Mouse (Mus musculus): ENCODE measurements around the gene Trmt5. TPM values are rescaled to one million over a fixed set of nuclear protein-coding genes. Genes with fewer than 3 reads are reported as not detected.

Trmt5 gene
- 0.71 and 1.1 TPM in 2 replicates for polyA plus RNA-seq (2012; rRNA removed; ENCODE audit: low replicate concordance)

DNA sequence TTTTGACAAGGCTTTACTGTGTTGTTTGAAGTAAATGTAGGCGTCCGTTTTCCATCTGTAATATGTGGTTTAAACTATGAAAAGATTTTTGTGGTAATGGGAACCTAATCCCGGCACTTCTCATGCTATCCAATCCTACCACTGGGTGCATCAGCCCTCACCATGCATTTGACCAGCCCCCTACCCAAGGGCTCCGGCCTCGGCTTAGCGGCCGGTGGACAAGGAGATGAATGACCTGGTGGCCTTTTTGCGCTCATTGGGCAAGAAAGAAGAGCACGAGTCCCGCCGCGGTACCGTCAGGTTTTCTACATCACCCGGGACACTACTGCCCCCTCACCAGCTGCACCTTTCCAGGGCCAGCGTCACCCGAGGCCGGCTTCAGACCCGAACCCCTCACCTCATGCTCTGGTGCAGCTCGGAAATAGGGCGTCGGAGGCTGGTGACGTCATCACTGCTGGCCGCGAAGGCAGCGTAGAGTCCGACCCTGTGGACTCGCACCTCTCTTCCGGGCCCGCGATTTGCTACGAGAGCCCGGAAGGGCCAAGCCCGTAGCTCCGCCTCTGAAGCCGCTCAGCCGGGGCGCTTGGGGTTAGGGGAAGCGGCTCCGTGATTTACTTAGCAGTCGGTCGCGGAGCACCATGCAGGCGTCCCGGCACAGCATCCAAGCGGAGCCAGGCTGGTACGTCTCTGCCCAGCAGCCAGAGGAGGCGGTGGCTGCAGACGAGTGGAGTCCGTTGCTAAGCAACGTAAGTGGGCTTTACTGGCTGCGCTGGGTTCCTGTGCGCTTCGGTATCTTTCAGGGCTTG lies at the start of gene Trmt5, which contains the start of gene Slc38a6:
Gene Trmt5 (minus strand): TSS at position 424 of the 806 bp plus-strand sequence.
Gene Slc38a6 (plus strand): TSS at position 493 of the 806 bp plus-strand sequence.

Other genes starting within 250 kb of the Trmt5 start
- gene Six1, start 232.8 kb downstream of the Trmt5 start, polyA plus RNA-seq (2012; rRNA removed; ENCODE audit: low replicate concordance): not detected in 2 replicates
- gene Six4, start 173.3 kb downstream of the Trmt5 start, polyA plus RNA-seq (2012; rRNA removed; ENCODE audit: low replicate concordance): 0.13 TPM in 1 of 2 replicates, not detected in the other
- gene Mnat1, start 163.0 kb downstream of the Trmt5 start, polyA plus RNA-seq (2012; rRNA removed; ENCODE audit: low replicate concordance): 0.68 and 1.0 TPM in 2 replicates
- 1.8 and 6.4 TPM in 2 replicates for gene Slc38a6, start 69 bp upstream of the Trmt5 start, polyA plus RNA-seq (2012; rRNA removed; ENCODE audit: low replicate concordance)

All from duodenum, adult 2 months (tissue).